Mouse (Mus musculus) inflammation-experienced regulatory T-cells, adult 6 months (primary cell): ENCODE data around the gene Tctn1. TPM values are rescaled to one million over a fixed set of nuclear protein-coding genes. Genes with fewer than 3 reads are reported as not detected.

Experiments
- ATAC-seq: one replicate; pipeline ENCODE4 v1.8.0; 2017
- polyA plus RNA-seq, 3 experiments: library from polyadenylated mRNA; unstranded; fragments of 100-300 nt; shearing (Covaris generic); gene quantifications; one replicate each; pipeline ENCODE4 v1.2.1; 2017

The Tctn1 gene
- polyA plus RNA-seq, 3 experiments from 2014 or later, result 0.68 to 1.7 (median 0.90) TPM

DNA sequence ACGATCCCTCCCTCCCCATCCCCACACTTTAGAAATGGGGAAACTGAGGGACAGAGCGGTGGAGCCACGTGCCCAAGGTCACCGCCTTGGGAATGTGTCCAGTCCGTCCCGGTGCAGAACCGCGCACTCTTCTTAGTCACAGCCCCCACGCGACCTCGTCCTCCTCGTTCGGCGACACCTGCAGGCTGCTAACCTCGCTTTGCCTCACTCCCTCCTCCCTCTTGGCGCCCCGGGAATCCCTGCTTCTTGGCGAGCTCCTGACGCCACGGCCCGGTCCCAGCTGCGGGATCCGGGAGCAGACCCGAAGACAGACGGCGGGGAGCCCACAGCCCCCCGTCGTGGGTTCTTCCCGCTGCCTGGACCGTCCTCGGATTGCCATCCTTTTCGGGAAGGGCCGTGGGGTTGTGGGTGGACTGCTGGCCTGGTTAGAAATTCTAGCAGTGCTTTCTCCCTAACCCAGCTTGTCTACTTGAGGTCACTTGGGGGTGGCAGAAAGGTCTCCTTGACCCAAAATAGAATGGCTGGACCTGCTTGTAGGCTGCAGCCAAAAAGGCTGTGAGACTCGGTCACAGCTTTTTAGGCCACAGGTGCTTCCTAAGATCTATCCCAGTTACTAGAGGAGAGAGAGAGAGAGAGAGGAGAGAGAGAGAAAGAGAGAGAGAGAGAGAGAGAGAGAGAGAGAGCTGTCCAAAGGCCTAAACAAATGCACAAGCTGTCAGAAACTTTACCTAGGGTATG, 20.9 kb upstream of the Tctn1 start:
- ATAC-seq, result no peak

DNA sequence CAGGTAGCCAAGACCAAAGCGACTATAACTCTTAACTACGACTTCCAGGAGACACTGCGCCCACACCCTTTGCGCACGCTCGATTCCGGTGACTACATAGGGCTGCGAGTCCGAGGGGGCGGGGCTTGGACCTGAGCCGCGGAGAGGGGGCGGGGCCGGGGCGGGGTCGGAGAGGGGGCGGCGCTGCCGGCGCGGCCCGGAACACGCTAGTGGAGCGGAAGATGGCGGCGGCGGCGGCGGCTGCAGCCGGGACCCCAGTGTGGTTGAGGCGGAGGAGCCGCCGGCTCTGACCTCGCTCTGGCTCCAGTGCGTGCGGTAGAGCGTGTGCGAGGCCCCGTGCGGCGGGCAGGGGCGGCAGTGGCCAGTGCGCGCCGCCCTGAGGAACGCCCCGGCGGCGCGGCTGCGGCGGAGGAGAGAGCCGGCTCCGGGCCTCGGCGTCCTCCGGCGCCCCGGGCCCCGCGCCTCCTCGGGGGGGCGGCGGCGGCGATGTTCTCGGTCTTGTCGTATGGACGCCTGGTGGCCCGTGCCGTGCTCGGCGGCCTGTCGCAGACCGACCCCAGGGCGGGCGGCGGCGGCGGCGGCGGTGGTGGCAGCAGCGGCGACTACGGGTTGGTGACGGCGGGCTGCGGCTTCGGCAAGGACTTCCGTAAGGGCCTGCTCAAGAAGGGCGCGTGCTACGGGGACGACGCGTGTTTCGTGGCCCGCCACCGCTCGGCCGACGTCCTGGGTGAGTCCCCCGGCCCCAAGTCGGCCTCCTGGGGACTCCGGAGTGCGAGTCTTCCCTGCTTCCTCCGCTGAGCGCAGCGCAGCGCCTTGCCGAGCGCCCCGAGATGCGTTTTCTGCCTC, 20.1 kb upstream of the Tctn1 start, which contains the start of gene Pptc7:
TSS of gene Pptc7 (plus strand) at position 183 of the 846 bp plus-strand sequence.
- peak; percentile 59 for ATAC-seq

DNA sequence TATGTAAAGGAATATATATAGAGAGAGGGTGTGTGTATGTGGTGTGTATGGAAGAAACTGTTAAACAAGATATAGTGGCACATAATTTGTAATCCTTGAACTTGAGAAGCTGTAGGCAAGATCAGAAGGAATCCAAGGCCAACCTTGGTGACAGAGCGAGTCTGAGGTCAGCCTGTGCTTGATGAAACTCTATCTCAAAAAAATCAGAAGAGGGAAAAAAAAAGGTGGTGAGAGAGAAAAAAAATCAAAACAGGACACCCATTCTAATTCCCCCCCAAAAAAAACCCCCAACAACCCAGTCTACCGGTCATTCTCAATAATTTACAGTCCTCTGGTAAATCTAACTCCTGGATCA, 19.5 kb upstream of the Tctn1 start:
- ATAC-seq, result no peak

DNA sequence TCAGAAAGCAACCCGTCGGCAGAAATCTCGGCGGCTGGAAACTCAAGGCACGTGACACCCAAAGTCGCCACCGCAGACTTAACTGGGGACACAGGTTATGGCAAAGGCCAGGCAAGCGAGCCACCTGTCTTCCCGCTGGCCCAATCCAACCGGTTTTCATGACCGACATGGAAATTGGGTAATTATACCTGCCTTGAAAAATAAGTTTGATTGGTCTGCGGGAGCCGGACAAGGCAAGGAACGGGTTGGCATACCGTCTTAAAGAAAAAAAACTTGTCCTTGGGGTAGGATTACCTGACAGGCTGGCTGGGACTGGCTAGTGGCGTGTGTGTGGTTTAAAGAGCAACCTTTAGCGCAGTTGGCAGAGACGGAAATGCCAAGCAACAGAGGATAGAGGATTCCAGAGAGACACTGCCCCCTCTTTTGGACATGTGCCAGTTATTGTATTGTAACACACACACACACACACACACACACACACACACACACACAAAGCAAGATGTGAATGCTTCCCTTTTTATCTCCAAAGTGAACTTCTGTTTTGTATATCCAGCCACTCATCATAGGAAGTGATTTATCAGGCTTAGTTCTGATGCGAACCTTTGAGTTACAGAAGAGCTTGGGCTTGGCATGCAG, 16.7 kb upstream of the Tctn1 start:
- ATAC-seq, result no peak

DNA sequence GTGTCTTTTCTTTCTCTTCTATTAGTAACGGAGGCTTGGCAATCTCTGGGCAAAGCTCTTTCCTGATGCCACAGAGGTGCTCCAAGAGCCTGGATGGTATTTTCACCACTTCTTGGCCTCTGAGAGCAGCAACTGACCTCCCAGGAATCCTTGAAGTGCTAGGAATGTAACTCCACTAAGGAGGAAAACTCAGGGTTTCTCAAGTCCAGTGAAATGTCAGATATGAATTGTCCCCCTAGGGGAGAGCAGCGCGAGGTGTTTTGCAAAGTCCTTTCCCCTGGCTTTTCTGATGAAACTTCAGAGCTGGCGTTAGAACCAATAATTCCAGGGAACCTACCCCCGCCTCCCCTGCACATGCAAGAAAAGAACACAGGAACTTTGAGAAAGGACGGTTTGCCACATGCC, 16.2 kb upstream of the Tctn1 start:
- no peak for ATAC-seq

DNA sequence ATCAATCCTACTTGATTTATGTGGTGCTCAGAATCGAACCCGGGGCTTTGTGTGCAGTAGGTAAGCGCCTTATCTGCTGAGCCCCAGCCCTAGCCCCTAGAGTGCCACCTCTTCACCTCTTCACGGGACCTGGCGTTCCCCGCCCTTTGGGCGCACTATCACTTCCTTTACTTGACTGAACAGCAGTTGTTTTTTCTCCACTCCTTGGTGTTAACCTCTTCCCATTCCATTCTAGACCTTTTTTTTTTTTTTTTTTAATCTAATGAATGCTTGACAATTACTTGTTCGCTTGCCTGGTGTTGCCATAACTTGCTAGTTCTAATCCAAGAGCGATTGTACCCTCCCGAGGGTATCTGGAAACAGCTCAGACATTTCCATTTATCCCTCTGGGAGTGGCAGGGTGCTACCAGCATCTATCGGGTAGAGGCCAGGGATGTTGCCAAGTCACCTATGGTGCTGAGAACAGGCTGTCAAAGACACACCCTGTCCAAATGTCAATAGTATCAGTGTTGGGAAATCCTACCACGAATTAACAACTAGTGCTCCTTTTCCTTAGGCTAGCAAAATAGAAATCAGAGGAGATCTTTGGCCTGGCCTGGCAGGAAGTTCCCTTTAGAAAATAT, 15.7 kb upstream of the Tctn1 start:
- ATAC-seq, result no peak

DNA sequence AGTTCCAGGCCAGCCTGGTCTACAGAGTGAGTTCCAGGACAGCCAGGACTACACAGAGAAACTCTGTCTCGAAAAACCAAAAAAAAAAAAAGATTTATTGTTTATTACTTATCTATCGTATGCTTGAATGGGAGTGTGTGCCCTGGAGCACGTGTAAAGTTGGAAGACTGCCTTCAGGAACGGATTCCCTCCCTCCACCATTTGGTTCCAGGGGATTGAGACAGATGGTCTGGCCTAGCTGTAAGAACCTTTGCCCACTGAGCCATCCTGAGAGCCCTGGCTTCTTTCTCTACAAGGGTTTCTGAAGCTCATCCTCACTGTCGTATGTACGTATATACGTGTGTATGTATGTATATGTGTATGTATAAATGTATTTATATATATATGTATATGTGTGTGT, 14.7 kb upstream of the Tctn1 start:
- no peak for ATAC-seq

DNA sequence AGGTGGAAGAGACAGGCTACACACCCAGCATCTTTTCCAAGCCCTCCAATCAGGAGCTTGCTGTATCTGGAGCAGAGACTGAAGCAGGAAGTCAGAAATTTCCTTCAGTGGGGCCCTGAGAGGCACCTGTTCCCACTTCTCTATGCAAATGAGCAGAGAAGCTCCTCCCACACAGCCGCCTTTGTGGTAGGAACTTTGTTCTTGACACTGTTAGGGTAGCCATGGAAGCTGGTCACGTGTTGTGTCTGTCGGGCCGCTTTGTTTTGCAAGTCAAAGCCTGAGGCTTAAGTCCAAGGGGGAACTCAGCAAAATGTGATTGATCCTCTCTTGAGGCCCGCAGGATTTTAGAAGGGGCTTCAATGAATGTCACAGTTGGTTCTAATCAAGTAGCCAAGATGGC, 10.5 kb upstream of the Tctn1 start:
- peak; percentile 90 for ATAC-seq

DNA sequence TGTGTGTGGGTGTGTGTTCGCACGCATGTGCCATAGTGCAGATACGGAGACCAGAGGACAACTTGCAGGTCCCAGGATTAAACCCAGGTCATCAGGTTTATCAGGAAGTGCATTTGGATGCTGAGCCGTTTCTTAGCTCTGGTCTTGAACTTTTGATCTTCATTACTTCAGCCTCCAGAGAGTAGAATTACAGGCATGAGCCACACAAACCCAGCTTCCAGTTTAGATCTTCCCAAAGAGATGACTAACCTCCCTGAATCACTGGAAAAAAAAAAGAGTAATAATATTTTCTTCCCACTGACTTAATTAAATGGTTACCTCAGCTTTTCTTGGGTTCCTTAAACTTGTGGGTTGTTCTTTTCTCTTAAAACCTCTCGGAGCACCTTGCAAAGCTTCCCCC, 8.6 kb upstream of the Tctn1 start:
- no peak for ATAC-seq

DNA sequence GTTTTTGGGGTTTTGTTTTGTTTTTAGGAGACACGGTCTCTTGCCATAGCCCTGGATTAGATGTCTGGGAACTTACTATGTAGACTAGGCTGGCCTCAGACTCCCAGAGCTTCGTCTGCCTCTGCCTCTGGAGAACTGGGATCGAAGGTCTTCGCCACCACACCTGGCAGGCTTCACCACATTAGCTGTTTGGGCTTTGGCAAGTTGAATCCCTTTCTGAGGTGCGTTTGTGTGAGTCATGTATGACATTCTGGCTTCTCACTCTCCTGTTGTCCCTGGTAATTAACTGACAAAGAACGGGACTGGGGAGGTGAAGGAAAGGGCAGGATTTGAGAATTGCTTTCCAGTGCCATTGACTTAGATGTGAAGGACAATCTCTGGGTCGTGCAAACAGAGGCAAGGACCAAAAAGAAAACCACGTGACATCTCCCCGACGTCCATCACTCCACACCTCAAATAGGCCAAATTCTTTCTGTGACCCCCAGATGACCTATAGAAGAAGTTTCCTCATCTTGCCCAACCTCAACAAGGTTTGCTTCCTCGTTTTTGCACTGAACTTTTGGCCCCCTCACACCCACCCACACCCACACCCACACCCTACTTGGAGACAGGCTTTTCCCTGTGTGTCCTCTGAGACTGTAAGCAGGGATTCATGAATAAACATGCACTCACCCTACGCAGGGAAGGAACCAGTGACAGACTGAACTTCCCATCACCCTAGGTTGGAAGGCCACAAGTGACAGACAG, 4.8 kb upstream of the Tctn1 start:
- ATAC-seq, result no peak

DNA sequence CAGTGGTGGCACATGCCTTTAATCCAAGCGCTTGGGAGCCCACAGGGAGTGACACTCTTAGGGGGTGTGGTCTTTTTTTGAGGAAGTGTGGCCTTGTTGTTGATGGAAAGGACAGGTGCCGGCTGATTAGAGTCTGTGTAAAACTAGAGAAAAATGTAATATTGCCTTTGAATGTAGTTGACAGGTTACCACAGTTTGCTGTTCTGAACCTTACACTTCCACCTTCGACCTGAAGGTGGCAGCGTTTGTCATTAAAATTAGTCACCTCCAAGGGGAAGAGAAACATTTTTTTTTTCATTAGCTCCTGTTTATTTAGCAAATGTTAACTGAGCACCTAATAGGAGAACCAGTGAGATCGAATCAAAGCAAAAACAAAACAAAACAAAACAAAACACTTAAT, 3.6 kb upstream of the Tctn1 start:
- ATAC-seq, result no peak

DNA sequence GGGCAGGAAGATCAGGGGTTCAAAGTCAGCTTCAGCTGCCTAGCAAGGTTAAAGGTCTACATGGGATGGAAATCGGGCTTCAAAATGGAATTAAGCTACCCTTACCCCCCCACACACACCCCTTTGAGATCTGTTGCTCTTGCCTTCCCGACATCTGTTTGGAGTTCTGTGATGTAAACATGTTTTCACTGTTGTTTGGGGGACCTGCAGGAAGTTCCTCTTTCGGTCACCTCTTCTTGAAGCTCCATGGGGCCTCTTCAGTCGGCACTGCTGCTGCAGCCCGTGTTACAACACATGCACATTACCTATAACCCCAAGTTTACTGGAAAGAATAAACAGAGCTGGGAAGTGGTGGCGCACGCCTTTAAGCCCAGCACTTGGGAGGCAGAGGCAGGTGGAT, 2.9 kb upstream of the Tctn1 start:
- no peak for ATAC-seq

DNA sequence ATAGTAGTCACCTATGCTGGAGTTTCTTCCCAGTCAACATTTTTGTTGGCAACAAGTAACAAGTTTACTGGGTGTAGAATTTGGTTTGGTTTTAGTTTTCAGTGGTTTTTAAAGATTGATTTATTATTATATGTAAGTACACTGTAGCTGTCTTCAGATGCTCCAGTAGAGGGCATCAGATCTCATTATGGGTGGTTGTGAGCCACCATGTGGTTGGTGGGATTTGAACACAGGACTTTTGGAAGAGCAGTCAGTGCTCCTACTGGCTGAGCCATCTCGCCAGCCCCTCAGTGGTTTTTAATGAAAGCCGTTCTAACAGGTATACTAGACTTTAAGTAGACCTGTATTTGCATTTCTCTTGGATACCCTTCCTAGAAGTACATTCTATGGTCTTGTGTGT, 1.7 kb upstream of the Tctn1 start:
- ATAC-seq, result no peak

DNA sequence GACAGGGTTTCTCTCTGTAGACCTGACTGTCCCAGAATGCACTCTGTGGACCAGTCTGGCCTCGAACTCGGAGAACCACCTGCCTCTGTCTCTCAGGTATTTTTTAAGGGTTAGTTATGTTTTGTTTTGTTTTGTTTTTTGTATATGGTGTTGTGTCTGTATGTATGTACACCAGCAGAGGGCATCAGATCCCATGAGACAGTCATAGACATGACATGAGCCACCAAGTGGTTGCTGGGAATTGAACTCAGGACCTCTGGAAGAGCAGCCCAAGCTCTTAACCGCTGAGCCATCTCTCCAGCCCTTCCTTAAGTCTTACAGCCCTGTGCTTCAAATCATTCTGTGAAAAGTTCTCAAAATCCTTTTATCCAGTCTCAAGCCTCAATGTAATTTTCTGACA, 927 bp upstream of the Tctn1 start:
- ATAC-seq, result no peak

DNA sequence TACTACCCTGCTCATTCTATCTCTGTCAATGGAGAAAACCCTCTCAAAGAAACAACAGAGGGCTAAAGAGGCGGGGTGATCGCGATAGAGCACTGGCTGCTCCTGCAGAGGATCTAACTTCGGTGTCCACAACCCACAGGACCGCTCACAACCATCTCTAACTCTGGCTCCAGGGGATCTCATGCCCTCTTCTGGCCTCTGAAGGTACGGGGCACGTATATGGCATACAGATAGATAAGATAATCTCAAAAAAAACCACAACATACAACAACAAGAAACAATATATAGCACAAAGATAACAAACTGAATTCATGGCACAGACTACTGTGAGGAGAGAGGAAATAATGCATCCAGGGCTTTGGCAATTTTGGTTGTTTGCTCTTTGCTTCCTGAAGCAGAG, 2.2 kb downstream of the Tctn1 start:
- ATAC-seq, result no peak

DNA sequence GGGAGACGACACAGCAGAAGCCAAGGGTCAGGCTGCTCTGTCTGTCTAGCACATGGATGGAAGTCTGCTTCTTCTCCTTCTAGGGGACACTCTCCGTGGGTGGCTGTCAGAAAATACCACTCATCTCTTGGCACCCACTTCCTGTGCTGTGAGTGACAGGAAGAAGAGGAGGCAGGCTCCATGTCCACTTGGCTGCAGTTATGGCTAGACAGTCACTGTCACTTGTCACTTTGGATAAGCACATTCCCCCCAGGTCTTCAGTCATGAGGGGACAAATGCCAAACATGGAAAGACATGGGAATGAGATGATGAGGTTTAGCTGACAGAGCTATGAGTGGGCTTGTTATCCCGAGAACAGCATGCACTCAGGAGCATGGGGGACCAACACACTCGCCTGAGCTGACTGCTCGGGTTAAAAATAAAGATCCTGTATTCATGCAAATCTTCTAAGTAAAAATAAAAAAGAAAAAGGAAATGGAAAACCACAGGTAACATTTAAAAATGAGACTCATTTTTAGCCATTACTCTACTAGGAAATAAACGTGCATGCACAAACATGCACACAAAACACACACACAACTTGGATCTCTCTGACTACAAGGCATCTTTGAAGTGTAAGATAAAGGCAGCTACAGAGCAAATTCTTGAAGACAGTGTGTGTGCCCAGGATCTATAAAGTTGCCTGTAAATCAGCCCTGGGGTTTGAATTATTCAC, 6.1 kb downstream of the Tctn1 start:
- peak; percentile 74 for ATAC-seq

DNA sequence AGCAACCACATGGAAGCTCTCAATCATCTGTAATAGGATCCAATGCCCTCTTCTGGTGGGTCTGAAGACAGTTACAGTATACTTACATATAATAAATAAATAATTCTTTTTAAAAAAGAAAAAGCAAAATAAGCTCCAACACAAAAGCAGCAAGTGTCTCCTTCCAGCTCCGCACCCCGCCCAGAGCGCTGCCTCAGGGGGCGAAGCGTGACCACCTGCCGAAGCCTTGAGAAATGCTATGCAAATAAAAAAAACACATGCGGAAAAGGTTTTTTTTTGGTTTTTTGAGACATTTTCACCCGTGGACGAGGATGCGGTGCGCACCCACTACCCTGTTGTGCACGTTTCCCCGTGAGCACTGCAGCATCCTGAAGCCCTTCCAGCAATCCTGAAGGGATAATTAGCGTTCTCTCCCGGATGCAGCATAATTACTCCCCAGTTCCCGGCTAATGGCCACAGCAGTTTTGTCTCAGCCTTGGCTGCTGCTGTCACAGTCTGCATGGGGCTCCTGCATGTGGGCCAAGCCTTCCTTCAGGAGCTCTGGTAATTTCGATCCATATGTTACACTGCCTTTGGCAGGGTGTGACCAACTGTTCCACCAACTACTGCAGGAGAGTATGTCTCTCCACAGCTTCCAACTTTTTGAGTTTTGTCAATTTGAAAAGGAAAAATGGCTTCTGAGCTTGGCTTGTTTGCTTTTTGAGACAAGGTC, 12.2 kb downstream of the Tctn1 start:
- ATAC-seq, result no peak

DNA sequence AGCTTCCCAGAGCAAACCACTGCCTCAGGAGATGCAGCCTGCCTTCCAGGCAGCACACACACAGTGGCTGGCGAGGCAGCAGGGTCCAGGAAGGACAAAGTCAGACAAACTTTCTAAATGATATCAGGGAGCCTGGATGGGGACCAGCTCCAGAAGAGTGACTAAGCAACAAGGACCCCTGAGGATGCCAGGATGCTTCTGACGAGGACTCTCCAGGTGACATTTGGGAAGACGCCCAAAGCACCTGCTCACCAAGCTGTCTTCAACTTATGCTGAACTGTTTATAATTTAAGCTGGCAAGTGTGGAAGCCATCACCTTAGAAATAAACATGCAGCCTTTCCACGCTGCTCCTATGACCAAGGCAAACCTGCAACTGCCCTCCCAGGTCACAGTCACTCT, 15.0 kb downstream of the Tctn1 start:
- no peak for ATAC-seq

DNA sequence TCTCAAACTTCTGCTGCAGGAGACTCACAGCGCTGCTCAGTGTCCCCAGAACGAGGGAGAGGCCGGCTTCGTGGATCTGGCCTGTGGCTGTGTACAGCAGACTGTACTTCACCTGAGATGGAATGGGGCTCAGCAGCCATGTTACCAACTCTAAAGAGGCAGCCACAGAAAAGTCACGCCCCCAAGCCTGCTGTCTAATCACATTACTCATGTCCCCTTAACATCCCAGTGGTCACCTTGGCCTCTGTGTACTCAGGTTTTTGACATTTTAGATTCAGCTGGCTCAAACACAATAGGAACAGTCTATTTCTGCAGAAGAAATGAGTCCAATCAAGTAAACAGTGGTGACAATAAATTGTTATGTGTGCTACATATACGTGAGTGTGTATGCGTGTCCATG, 16.3 kb downstream of the Tctn1 start:
- no peak for ATAC-seq

DNA sequence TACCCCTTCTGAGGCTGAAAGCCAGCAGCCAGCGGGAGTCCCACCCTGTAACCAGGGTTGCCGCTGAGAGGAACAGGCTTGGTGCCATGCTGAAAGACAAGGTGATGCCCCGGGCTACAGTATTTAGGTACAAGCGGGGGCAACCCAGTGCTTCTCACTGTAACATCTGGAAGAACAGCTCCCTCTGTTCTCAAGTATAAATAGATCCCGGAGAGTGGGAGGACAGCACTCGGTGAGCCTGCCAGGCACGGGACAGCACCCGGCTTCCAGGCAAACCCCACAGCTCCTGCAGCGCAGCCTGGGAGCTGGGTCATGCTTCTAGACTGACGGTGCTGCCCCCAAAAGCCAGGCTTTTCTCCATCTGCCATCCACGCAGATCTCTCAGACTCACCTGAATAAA, 16.7 kb downstream of the Tctn1 start:
- ATAC-seq, result no peak

DNA sequence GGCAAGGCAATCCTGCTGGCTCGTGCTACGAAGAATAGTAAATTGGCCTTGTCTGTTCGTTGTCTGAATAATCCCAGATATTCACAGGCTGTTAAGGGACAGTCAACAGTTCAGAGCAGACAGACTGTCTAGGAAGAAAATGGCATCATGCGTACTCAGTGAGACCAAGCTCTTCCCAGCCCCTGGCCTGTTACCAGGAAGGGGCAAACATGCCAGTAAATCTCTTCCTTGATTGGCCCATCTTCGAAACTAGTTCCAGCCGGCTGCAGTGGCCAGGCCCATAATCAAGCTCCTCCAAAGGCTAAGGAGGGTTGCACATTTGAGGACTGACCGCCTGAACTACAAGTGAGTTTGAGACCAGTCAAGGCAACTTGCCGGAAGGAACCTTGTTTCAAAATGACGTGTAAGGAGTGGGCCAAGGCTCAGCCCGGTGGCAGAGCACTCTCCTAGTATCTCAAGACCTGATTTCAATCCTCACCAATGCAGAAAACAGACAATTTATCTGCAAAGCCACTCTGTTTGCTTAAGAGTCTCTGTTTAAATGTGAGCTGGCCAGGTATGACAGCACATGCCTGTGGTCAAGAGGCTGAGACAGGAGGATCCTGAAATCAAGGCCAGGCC, 17.6 kb downstream of the Tctn1 start:
- no peak for ATAC-seq
